Comparison of ENCODE assay signal across 19 mouse cellular contexts in the genomic region with DNA sequence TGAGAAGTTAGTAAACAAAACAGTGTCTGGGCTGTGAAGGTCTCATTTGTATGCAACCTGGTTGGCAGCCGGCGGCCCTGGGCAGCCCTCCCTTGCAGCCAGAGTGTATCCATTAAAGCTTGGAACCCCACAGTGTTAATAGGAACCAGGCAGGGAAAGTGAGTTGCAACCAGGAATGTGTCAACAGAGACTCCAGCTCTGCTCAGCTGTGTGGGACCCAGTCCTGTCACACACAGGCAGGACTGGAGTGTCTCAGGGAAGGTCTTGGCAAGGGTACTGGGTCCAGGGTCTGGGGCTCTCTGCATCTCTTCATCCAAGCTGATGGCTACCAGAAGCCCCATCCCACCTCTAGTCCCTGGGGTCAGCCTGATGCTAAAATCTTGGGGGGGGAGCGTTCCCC.
DNase-seq lines count a peak whose midpoint lies in the region; ATAC-seq lines count a peak whose summit lies in the region.
"Had no signal": no experiment of that assay in that cellular context is flagged by ENCODE, and none has a peak within 500 bp of the region (broad histone marks: within the 10 kb centered on the region; RNA-seq: fewer than 3 reads in every experiment).

No protein-coding gene starts in this region.

- peak; percentile 30 for DNase-seq in embryo, embryonic 11 days
- no peak for DNase-seq in embryo, embryonic 10 days (ENCODE audit: low spot score)
- peak; percentile 31 for DNase-seq in embryonic facial prominence, embryonic 11.5 days (ENCODE audit: low spot score)
- DNase-seq in limb, embryonic 10.5 days (ENCODE audit: low spot score) = peak; percentile 41
- no peak for DNase-seq in liver, embryonic 11.5 days (ENCODE audit: low spot score)
- DNase-seq in cerebellum, postnatal 4 days (ENCODE audit: low spot score in 2 of 2) = no peak
- DNase-seq: adrenal gland, postnatal 10 days; cerebellum, adult 11-12 months; cerebellum, adult 9-10 months; cerebellum, postnatal 25 days; gastrocnemius, postnatal 14 days; heart, adult 2 months; heart, postnatal 14 days had no signal

- no peak overlapping the region for H3K9ac ChIP-seq in embryonic facial prominence, embryonic 11.5 days (replicated peaks; ENCODE audit: low read length)
- no peak overlapping the region for H3K9ac ChIP-seq in liver, embryonic 11.5 days (ENCODE audit: low read depth, low read length)
- no peak overlapping the region for H3K9ac ChIP-seq in intestine, embryonic 16.5 days (ENCODE audit: low read depth, low read length)
- H3K9ac ChIP-seq: forebrain, embryonic 12.5 days; heart, embryonic 15.5 days; hindbrain, embryonic 14.5 days had no signal

- no peaks in the 10 kb centered on the region for H3K9me3 ChIP-seq in embryonic facial prominence, embryonic 11.5 days (replicated peaks; ENCODE audit: control insufficient read depth, low read length)
- no peaks in the 10 kb centered on the region for H3K9me3 ChIP-seq in limb, embryonic 10.5 days (replicated peaks)
- no peaks in the 10 kb centered on the region for H3K9me3 ChIP-seq in liver, embryonic 11.5 days (ENCODE audit: control insufficient read depth, low read length)
- H3K9me3 ChIP-seq in intestine, embryonic 16.5 days (ENCODE audit: control insufficient read depth, low read length) = no peaks in the 10 kb centered on the region
- H3K9me3 ChIP-seq: forebrain, embryonic 12.5 days; heart, embryonic 15.5 days had no signal

- H3K4me3 ChIP-seq in embryonic facial prominence, embryonic 11.5 days (ENCODE audit: low read depth, low read length) = no peak overlapping the region
- H3K4me3 ChIP-seq in limb, embryonic 10.5 days = no peak overlapping the region
- no peak overlapping the region for H3K4me3 ChIP-seq in liver, embryonic 11.5 days (ENCODE audit: low read depth, low read length)
- no peak overlapping the region for H3K4me3 ChIP-seq in intestine, embryonic 16.5 days (ENCODE audit: low read length)
- H3K4me3 ChIP-seq: forebrain, embryonic 12.5 days; heart, adult 2 months; heart, embryonic 15.5 days had no signal

- no peak for ATAC-seq in embryonic facial prominence, embryonic 11.5 days (replicated peaks; ENCODE audit: insufficient number of reproducible peaks, low FRiP score, low TSS enrichment, low read depth)
- no peak for ATAC-seq in liver, embryonic 11.5 days (replicated peaks; ENCODE audit: low FRiP score)
- ATAC-seq in intestine, embryonic 16.5 days = no peak
- ATAC-seq: forebrain, embryonic 16.5 days had no signal

- no peak overlapping the region for H3K27ac ChIP-seq in embryonic facial prominence, embryonic 11.5 days (replicated peaks; ENCODE audit: low read depth, low read length)
- H3K27ac ChIP-seq in limb, embryonic 10.5 days = peak overlapping the region; percentile 72
- H3K27ac ChIP-seq in liver, embryonic 11.5 days (ENCODE audit: low read depth, low read length) = no peak overlapping the region
- H3K27ac ChIP-seq in intestine, embryonic 16.5 days (ENCODE audit: low read length) = no peak overlapping the region
- H3K27ac ChIP-seq: forebrain, embryonic 12.5 days; heart, adult 2 months; heart, embryonic 15.5 days; hindbrain, embryonic 14.5 days had no signal

- H3K4me1 ChIP-seq in embryonic facial prominence, embryonic 11.5 days (ENCODE audit: control insufficient read depth, insufficient read depth, low read length) = no peaks in the 10 kb centered on the region
- peaks cover 33% of the 10 kb centered on the region for H3K4me1 ChIP-seq in limb, embryonic 10.5 days
- H3K4me1 ChIP-seq in liver, embryonic 11.5 days (replicated peaks; ENCODE audit: control insufficient read depth, insufficient read depth, low read length) = no peaks in the 10 kb centered on the region
- no peaks in the 10 kb centered on the region for H3K4me1 ChIP-seq in intestine, embryonic 16.5 days (ENCODE audit: control insufficient read depth, insufficient read depth, low read length)
- H3K4me1 ChIP-seq: heart, embryonic 15.5 days had no signal

- 59% methylated on average over 3 of the region's 3 CpGs for WGBS in embryonic facial prominence, embryonic 11.5 days
- WGBS in limb, embryonic 10.5 days = 60% methylated on average over 3 of the region's 3 CpGs
- 78% methylated on average over 3 of the region's 3 CpGs for WGBS in liver, embryonic 11.5 days
- whole genome bisulfite sequencing in intestine, embryonic 16.5 days = 82% methylated on average over 3 of the region's 3 CpGs

- H3K4me2 ChIP-seq in embryonic facial prominence, embryonic 11.5 days (ENCODE audit: low read depth, low read length) = no peak overlapping the region
- H3K4me2 ChIP-seq in liver, embryonic 11.5 days = no peak overlapping the region
- H3K4me2 ChIP-seq in intestine, embryonic 16.5 days (ENCODE audit: low read depth, low read length) = no peak overlapping the region
- H3K4me2 ChIP-seq: forebrain, embryonic 12.5 days; heart, embryonic 11.5 days; heart, embryonic 15.5 days; hindbrain, embryonic 14.5 days had no signal

- no peaks in the 10 kb centered on the region for H3K27me3 ChIP-seq in embryonic facial prominence, embryonic 11.5 days (ENCODE audit: control insufficient read depth, insufficient read depth, low read length)
- no peaks in the 10 kb centered on the region for H3K27me3 ChIP-seq in limb, embryonic 10.5 days (ENCODE audit: low read depth, poor library complexity, severe bottlenecking)
- no peaks in the 10 kb centered on the region for H3K27me3 ChIP-seq in liver, embryonic 11.5 days (replicated peaks; ENCODE audit: control insufficient read depth, insufficient read depth, low read length)
- no peaks in the 10 kb centered on the region for H3K27me3 ChIP-seq in intestine, embryonic 16.5 days (replicated peaks; ENCODE audit: control insufficient read depth, insufficient read depth, low read length)
- H3K27me3 ChIP-seq: forebrain, embryonic 12.5 days; heart, embryonic 15.5 days had no signal

- H3K36me3 ChIP-seq in embryonic facial prominence, embryonic 11.5 days (replicated peaks; ENCODE audit: control insufficient read depth, insufficient read depth, low read depth, low read length) = no peaks in the 10 kb centered on the region
- H3K36me3 ChIP-seq in limb, embryonic 10.5 days = no peaks in the 10 kb centered on the region
- no peaks in the 10 kb centered on the region for H3K36me3 ChIP-seq in liver, embryonic 11.5 days (ENCODE audit: control insufficient read depth, insufficient read depth, low read length)
- no peaks in the 10 kb centered on the region for H3K36me3 ChIP-seq in intestine, embryonic 16.5 days (ENCODE audit: control insufficient read depth, insufficient read depth, low read length)
- H3K36me3 ChIP-seq: forebrain, embryonic 12.5 days; heart, embryonic 15.5 days had no signal

Comparison
In these comparisons a context has a peak if more than half of its experiments do, and no peak if none do; other contexts are left out.
1. DNase-seq: peak in embryo, embryonic 11 days (single experiment), embryonic facial prominence, embryonic 11.5 days (single experiment) and limb, embryonic 10.5 days (single experiment); none in embryo, embryonic 10 days (single experiment), liver, embryonic 11.5 days (single experiment) and cerebellum, postnatal 4 days (0 of 2).